Mouse (Mus musculus) testis, adult 2 months (tissue): ENCODE results near the gene Cdr2. TPM values are rescaled to one million over a fixed set of nuclear protein-coding genes. Genes with fewer than 3 reads are reported as not detected.

Experiments
- H3K27ac ChIP-seq: fragments of 200-500 bp; 2 replicates; pipeline ENCODE4 v1.5.1; 2012; ENCODE audit warnings: low read depth, low read length; ENCODE audit not compliant: control insufficient read depth, insufficient read depth
- H3K27me3 ChIP-seq: fragments of 200-500 bp; 2 replicates; pipeline ENCODE4 v1.6.1; 2012; ENCODE audit warnings: mild to moderate bottlenecking, low read length, moderate library complexity; ENCODE audit not compliant: control insufficient read depth, insufficient read depth
- H3K36me3 ChIP-seq: fragments of 200-500 bp; 2 replicates; pipeline ENCODE4 v1.6.1; 2012; ENCODE audit warnings: mild to moderate bottlenecking, low read length; ENCODE audit not compliant: control insufficient read depth, insufficient read depth
- H3K4me1 ChIP-seq: fragments of 200-500 bp; 2 replicates; pipeline ENCODE4 v1.6.1; 2012; ENCODE audit warnings: low read length; ENCODE audit not compliant: control insufficient read depth, insufficient read depth
- H3K4me3 ChIP-seq: fragments of 200-500 bp; 2 replicates; pipeline ENCODE4 v1.5.1; 2012; ENCODE audit warnings: low read depth, mild to moderate bottlenecking, low read length, moderate library complexity, mixed read lengths; ENCODE audit not compliant: control insufficient read depth
- CTCF ChIP-seq: fragments of 200-500 bp; IDR thresholded peaks from 2 replicates; pipeline ENCODE4 v1.5.1; 2012; ENCODE audit warnings: low read depth, mild to moderate bottlenecking, inconsistent platforms, low read length, moderate library complexity; ENCODE audit not compliant: control insufficient read depth, insufficient read depth, insufficient replicate concordance
- POLR2A ChIP-seq: fragments of 200-500 bp; IDR thresholded peaks from 2 replicates; pipeline ENCODE4 v1.6.1; 2012; ENCODE audit warnings: low read depth, mild to moderate bottlenecking, inconsistent platforms, low read length, moderate library complexity; ENCODE audit not compliant: control insufficient read depth
- polyA plus RNA-seq: library from polyadenylated mRNA; depleted of rRNA; stranded (reverse); fragments of >200 nt; gene quantifications from 2 replicates; pipeline ENCODE4 v1.2.3, GENCODE M21; 2012

The Cdr2 gene
- polyA plus RNA-seq, 1 experiment, result 32.2 TPM

- no peak overlapping the region for H3K4me3 ChIP-seq
- peaks cover 5% of the 10 kb centered on the region; the same call in 1 of the 2 replicates for H3K36me3 ChIP-seq
Measured at GRCm38 (mm10) chr7:120942506-120942905, 39.6 kb downstream of the Cdr2 start.

DNA sequence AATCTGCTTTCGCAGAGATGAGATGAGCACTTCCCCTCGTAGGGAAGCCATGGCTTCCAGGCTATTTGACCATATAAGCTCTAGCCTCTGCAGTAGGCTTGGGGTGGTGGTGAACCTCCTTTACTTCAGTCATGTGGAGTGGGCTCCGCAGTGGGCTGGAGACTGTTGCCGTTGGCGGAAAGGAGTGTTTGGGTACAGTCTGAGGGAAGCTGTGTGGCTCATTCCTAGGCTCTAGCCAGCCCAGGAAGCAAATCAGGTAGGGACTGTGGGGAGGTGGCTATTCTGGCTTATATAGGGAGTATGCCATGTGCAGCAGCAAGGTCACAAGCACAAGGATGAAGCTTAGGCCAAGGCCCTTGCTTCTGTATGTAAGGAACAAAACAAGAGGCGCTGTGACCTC is 40.9 kb downstream of the Cdr2 start:
- no peak for TF ChIP-seq POLR2A
- no peak for TF ChIP-seq CTCF
- H3K4me1 ChIP-seq, result no peaks in the 10 kb centered on the region
- no peak overlapping the region for H3K4me3 ChIP-seq
- peaks cover 7% of the 10 kb centered on the region; the same call in 1 of the 2 replicates for H3K36me3 ChIP-seq
- H3K27me3 ChIP-seq, result no peaks in the 10 kb centered on the region
- H3K27ac ChIP-seq, result no peak overlapping the region

More at GRCm38 (mm10) chr7:120942506-120942905, 39.6 kb downstream of the Cdr2 start:
- H3K27me3 ChIP-seq, result no peaks in the 10 kb centered on the region
- TF ChIP-seq POLR2A (no peak), CTCF (no peak)
- H3K4me1 ChIP-seq, result no peaks in the 10 kb centered on the region
- H3K27ac ChIP-seq, result no peak overlapping the region

- Histone ChIP-seq H3K4me1 (no peaks in the 10 kb centered on the region), H3K27ac (no peak overlapping the region), H3K4me3 (no peak overlapping the region), H3K36me3 (peaks cover 5% of the 10 kb centered on the region), H3K27me3 (no peaks in the 10 kb centered on the region)
- TF ChIP-seq CTCF, result no peak
- TF ChIP-seq POLR2A, result no peak
Measured at GRCm38 (mm10) chr7:120940343-120940742, 41.8 kb downstream of the Cdr2 start.

DNA sequence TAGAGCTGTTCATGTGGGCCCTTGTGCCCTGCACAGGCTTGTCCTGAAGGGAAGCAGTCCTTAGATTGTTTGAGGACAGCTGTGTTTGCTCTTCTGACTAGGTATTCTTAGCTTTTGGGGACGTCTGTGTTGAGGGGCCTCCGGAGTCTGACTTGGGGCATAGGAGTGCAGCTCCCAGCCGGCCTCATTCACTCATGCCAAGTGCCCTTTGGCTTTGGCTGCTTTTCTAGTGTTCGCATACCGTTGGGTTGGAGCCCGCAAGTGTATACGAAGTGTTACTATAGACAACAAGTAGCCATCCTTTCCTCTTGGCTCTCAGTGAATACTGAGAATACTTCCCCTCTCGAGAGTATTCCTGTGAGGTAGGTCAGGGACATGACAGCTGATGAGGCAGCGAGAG is 43.9 kb downstream of the Cdr2 start:
- H3K36me3 ChIP-seq, result peaks cover 8% of the 10 kb centered on the region

DNA sequence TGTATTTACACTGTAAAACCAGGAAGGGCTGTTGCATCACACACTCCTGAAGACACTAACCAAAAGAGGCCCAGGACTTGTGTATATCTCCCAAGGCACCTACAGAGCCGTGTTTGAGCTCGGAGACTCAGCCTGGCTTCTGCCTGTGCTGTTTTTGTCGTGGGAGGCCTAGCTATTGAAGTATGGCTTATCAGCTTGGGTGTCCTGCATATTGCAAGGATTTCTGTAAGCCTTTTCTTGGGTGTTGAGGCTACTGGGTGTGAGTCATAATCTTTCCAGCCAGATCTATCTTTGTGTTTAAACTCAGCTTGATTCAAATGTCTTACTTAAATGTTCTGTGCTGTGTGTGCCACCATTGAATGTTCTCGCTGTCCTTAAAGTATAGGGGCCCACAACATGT is 45.6 kb downstream of the Cdr2 start:
- Histone ChIP-seq H3K36me3 (peaks cover 12% of the 10 kb centered on the region), H3K27me3 (no peaks in the 10 kb centered on the region), H3K27ac (no peak overlapping the region), H3K4me1 (no peaks in the 10 kb centered on the region), H3K4me3 (no peak overlapping the region)
- TF ChIP-seq POLR2A (no peak), CTCF (no peak)

More for the DNA sequence above, 43.9 kb downstream of the Cdr2 start:
- H3K27ac ChIP-seq, result no peak overlapping the region
- H3K4me3 ChIP-seq, result no peak overlapping the region
- H3K27me3 ChIP-seq, result no peaks in the 10 kb centered on the region
- TF ChIP-seq CTCF (no peak), POLR2A (no peak)
- H3K4me1 ChIP-seq, result no peaks in the 10 kb centered on the region

DNA sequence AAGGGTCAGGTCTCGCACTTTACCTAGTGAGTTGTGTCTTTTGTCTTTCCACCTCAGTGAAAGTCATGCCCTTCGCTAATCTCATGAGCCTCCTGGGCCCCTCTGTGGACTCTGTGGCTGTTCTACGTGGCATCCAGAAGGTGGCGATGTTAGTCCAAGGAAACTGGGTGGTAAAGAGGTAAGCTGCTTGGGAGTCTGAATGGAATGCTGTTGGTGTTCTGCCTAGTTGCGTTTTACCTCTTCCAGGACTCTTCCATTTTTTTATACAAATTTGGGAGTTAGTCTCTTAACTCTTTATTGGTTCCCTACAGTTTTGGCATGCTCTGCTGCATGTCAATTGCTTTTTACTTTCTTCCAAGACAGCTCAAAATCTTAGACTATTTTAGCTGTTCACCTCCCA is 47.4 kb downstream of the Cdr2 start:
- Histone ChIP-seq H3K27ac (no peak overlapping the region), H3K4me3 (no peak overlapping the region), H3K36me3 (peaks cover 12% of the 10 kb centered on the region), H3K4me1 (no peaks in the 10 kb centered on the region), H3K27me3 (no peaks in the 10 kb centered on the region)
- TF ChIP-seq CTCF (peak; percentile 39; the same call in 1 of the 2 replicates), POLR2A (no peak)

- H3K27ac ChIP-seq, result no peak overlapping the region
- H3K36me3 ChIP-seq, result peaks cover 12% of the 10 kb centered on the region
- H3K27me3 ChIP-seq, result no peaks in the 10 kb centered on the region
- H3K4me3 ChIP-seq, result no peak overlapping the region
- TF ChIP-seq CTCF (no peak), POLR2A (no peak)
- H3K4me1 ChIP-seq, result no peaks in the 10 kb centered on the region
Measured at GRCm38 (mm10) chr7:120933680-120934195, 48.4 kb downstream of the Cdr2 start.

- no peak overlapping the region for H3K27ac ChIP-seq
- peaks cover 12% of the 10 kb centered on the region for H3K36me3 ChIP-seq
- H3K4me3 ChIP-seq, result no peak overlapping the region
- H3K4me1 ChIP-seq, result no peaks in the 10 kb centered on the region
- TF ChIP-seq CTCF (no peak), POLR2A (no peak)
- H3K27me3 ChIP-seq, result no peaks in the 10 kb centered on the region
Measured at GRCm38 (mm10) chr7:120933110-120933509, 49.0 kb downstream of the Cdr2 start.

DNA sequence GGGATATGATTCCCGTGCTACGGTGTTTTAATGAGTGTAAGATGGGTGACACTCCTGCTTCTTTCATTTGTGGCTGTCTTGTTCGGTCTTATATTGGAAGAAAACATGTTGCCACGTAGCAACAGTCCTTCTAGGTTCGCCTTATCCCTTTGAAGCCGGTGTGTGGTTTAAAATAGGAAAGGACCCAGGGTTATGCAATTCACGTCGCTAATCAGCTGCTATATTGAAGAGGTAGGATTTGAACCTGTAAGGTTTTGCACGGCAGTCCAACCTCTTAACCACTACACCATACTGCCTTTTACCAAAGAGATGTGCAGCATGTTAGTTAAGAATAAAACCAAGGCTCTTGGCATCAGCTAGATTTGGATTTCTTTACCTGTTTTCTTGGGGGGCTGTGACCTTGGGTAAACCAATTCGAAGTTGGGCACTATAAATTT is 63.6 kb downstream of the Cdr2 start:
- TF ChIP-seq CTCF (no peak), POLR2A (no peak)
- H3K4me3 ChIP-seq, result peak overlapping the region; percentile 98
- H3K27me3 ChIP-seq, result no peaks in the 10 kb centered on the region
- peaks cover 4% of the 10 kb centered on the region for H3K4me1 ChIP-seq
- no peaks in the 10 kb centered on the region for H3K36me3 ChIP-seq
- no peak overlapping the region; the same call in 1 of the 2 replicates for H3K27ac ChIP-seq
